Mouse (Mus musculus): ENCODE data around the gene Car11. TPM values are rescaled to one million over a fixed set of nuclear protein-coding genes. Genes with fewer than 3 reads are reported as not detected.
A peak's percentile ranks its signal among the peaks of the same experiment; 100 is the strongest.

Car11 gene
- total and polyA plus RNA-seq, 3 experiments = 0.77 to 1.5 TPM; not detected in 1

DNA sequence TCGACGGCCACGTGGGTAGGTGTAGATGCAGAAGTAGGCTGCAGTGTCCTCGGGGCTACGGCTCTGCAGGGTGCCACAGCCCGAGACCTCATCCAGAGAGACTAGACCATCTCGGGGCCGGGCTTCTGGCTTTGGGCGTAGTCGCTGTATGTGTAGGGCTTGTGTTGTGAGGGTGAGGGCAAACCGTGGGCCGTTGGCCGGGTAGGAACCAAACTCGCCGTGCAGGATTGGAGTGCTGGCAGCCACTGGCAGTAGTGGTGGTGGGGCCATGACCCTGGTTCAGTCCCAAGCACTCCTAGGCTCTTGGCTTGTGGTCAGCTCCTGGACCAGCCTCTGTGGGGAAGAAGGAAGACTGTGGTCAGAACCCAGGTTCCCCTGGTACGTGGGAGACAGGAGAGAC is 13.8 kb downstream of the Car11 start:
- Histone ChIP-seq H3K4me3 (ENCODE audit: control insufficient read depth in 1 of 2, insufficient read depth in 1 of 2, low read depth in 2 of 2, low read length in 2 of 2) (no peak overlapping the region), H3K79me2 (ENCODE audit: control insufficient read depth, insufficient read depth, low read length, poor library complexity) (peaks cover 31% of the 10 kb centered on the region), H3K9ac (ENCODE audit: control insufficient read depth, low read depth, low read length, poor library complexity, severe bottlenecking) (no peak overlapping the region), H3K4me1 (ENCODE audit: control insufficient read depth in 1 of 2, insufficient read depth in 2 of 2, low read length in 2 of 2) (peaks cover 0 to 11% of the 10 kb centered on the region in 2 experiments; a peak in 1 of 4 replicates), H3K36me3 (ENCODE audit: control insufficient read depth in 1 of 2, insufficient read depth in 2 of 2, low read length in 2 of 2) (peaks cover 0 to 4% of the 10 kb centered on the region in 2 experiments; a peak in 2 of 4 replicates), H3K27ac (ENCODE audit: control insufficient read depth, low read depth, low read length) (no peak overlapping the region), H3K27me3 (ENCODE audit: control insufficient read depth in 1 of 2, insufficient read depth in 2 of 2, low read length in 2 of 2) (no peaks in the 10 kb centered on the region), H3K9me3 (replicated peaks; ENCODE audit: insufficient read depth, low read length) (no peaks in the 10 kb centered on the region)
- TF ChIP-seq MAZ (IDR thresholded peaks at IDR 0.05; ENCODE audit: low read depth, low read length) (no peak), MAFK (IDR thresholded peaks at IDR 0.05; ENCODE audit: borderline replicate concordance, low read depth, low read length) (no peak)
- DNase-seq (ENCODE audit: low read depth, low spot score) = no peak

DNA sequence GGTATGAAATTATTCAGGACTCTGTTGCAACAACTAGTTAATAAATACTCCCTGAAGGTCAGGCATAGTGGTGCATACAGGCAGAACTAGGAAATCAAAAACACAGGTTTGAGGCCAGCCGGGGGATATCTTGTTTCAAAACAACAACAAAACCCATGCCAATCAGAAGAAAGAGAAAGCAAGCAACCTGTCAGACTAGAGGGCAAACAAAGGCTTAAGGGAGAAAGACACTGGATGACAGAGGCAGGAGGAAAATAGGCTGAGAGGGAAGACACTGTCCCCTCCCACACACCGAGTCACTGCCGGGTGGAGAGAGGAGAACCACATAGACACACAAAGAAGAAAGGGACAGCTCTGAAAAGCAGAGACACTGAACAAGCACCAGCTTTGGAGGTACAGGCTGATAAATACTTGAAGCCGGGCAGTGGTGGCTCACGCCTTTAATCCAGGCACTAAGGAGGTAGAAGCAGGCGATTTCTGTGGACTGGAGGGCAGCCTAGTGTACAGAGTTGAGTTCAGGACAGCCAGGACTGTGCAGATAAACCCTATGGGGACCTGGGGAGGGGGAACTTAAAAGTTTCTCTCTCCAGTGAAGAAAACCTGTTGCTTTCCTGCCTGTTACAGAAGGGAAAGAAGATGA is 14.4 kb downstream of the Car11 start:
- H3K36me3 ChIP-seq (ENCODE audit: control insufficient read depth in 1 of 2, insufficient read depth in 2 of 2, low read length in 2 of 2) = no peaks in the 10 kb centered on the region
- no peak overlapping the region for H3K27ac ChIP-seq (ENCODE audit: control insufficient read depth, low read depth, low read length)
- H3K4me1 ChIP-seq (ENCODE audit: control insufficient read depth in 1 of 2, insufficient read depth in 2 of 2, low read length in 2 of 2) = peaks cover 0 to 5% of the 10 kb centered on the region in 2 experiments; a peak in 1 of 4 replicates
- DNase-seq (ENCODE audit: low read depth, low spot score) = no peak
- H3K27me3 ChIP-seq (ENCODE audit: control insufficient read depth in 1 of 2, insufficient read depth in 2 of 2, low read length in 2 of 2) = no peaks in the 10 kb centered on the region
- no peaks in the 10 kb centered on the region for H3K9me3 ChIP-seq (replicated peaks; ENCODE audit: insufficient read depth, low read length)
- peak overlapping the region in 1 of 2 experiments; percentile 69; a peak in 2 of 4 replicates for H3K4me3 ChIP-seq (ENCODE audit: control insufficient read depth in 1 of 2, insufficient read depth in 1 of 2, low read depth in 2 of 2, low read length in 2 of 2)
- peak overlapping the region; percentile 75 for H3K9ac ChIP-seq (ENCODE audit: control insufficient read depth, low read depth, low read length, poor library complexity, severe bottlenecking)
- TF ChIP-seq BHLHE40 (IDR thresholded peaks at IDR 0.05; ENCODE audit: borderline replicate concordance, low read depth, low read length) (no peak), GABPA (IDR thresholded peaks at IDR 0.05; ENCODE audit: low read depth, low read length) (no peak), SIN3A (IDR thresholded peaks at IDR 0.05; ENCODE audit: low read length) (no peak), POLR2AphosphoS5 (IDR thresholded peaks at IDR 0.05; ENCODE audit: borderline replicate concordance, low read depth, low read length) (no peak), GATA1 (IDR thresholded peaks at IDR 0.05; ENCODE audit: low read depth, low read length) (no peak), MAZ (IDR thresholded peaks at IDR 0.05; ENCODE audit: low read depth, low read length) (no peak), MYB (IDR thresholded peaks at IDR 0.05; ENCODE audit: low read depth, low read length) (no peak), MEF2A (IDR thresholded peaks at IDR 0.05; ENCODE audit: extremely low read depth, insufficient replicate concordance, low read depth, low read length, poor library complexity, severe bottlenecking) (no peak), NELFE (IDR thresholded peaks at IDR 0.05; ENCODE audit: low read depth, low read length) (no peak), TBP (IDR thresholded peaks at IDR 0.05; ENCODE audit: low read depth, low read length) (no peak), POLR2AphosphoS2 (IDR thresholded peaks at IDR 0.05; ENCODE audit: low read length) (no peak), ZC3H11A (IDR thresholded peaks at IDR 0.05; ENCODE audit: low read depth, low read length) (no peak), RCOR1 (IDR thresholded peaks at IDR 0.05; ENCODE audit: low read depth, low read length) (no peak), TAL1 (IDR thresholded peaks at IDR 0.05; ENCODE audit: low read length) (no peak), MAFK (IDR thresholded peaks at IDR 0.05; ENCODE audit: borderline replicate concordance, low read depth, low read length) (no peak), POLR2A (IDR thresholded peaks at IDR 0.05; ENCODE audit: control insufficient read depth in 1 of 2, insufficient read depth in 1 of 2, low read depth in 1 of 2, low read length in 2 of 2, poor library complexity in 1 of 2) (no peak)
- H3K79me2 ChIP-seq (ENCODE audit: control insufficient read depth, insufficient read depth, low read length, poor library complexity) = peaks cover 37% of the 10 kb centered on the region

Data from MEL (cell line).